Mouse (Mus musculus) kidney, embryonic 14.5 days (tissue): ENCODE measurements around the gene Hmga1. TPM values are rescaled to one million over a fixed set of nuclear protein-coding genes. Genes with fewer than 3 reads are reported as not detected.

Experiments
- ATAC-seq: fragments of 200-750 bp; cut with Nextera tagmentation; 2 replicates; pipeline ENCODE4 v1.8.0; 2017; ENCODE audit warnings: moderate number of reproducible peaks, mild to moderate bottlenecking, moderate TSS enrichment, moderate library complexity; ENCODE audit not compliant: low FRiP score, low TSS enrichment
- H3K27ac ChIP-seq: fragments of 300-500 bp; sonication (generic); 2 replicates; pipeline ENCODE4 v1.5.1; 2014; ENCODE audit warnings: low read depth, mild to moderate bottlenecking, low read length, moderate library complexity, mixed read lengths
- H3K27me3 ChIP-seq: fragments of 300-500 bp; sonication (generic); 2 replicates; pipeline ENCODE4 v1.6.1; 2014; ENCODE audit warnings: mild to moderate bottlenecking, low read length; ENCODE audit not compliant: control insufficient read depth, insufficient read depth
- H3K36me3 ChIP-seq: fragments of 300-500 bp; sonication (generic); 2 replicates; pipeline ENCODE4 v1.6.1; 2014; ENCODE audit warnings: low read length, mixed read lengths; ENCODE audit not compliant: control insufficient read depth, insufficient read depth
- H3K4me1 ChIP-seq: fragments of 300-500 bp; sonication (generic); 2 replicates; pipeline ENCODE4 v1.6.1; 2014; ENCODE audit warnings: low read length, mixed read lengths; ENCODE audit not compliant: control insufficient read depth, insufficient read depth
- H3K4me2 ChIP-seq: fragments of 300-500 bp; sonication (generic); replicated peaks from 2 replicates; pipeline ENCODE4 v1.6.1; 2014; ENCODE audit warnings: low read depth, mild to moderate bottlenecking, low read length
- H3K4me3 ChIP-seq: fragments of 300-500 bp; sonication (generic); 2 replicates; pipeline ENCODE4 v1.5.1; 2014; ENCODE audit warnings: mild to moderate bottlenecking, low read length
- H3K9ac ChIP-seq: fragments of 300-500 bp; sonication (generic); 2 replicates; pipeline ENCODE4 v1.6.1; 2014; ENCODE audit warnings: low read depth, mild to moderate bottlenecking, low read length, moderate library complexity
- H3K9me3 ChIP-seq: fragments of 300-500 bp; sonication (generic); 2 replicates; pipeline ENCODE4 v1.6.1; 2016; ENCODE audit warnings: low read length; ENCODE audit not compliant: control insufficient read depth
- whole genome bisulfite sequencing: fragments of 180-500 bp; shearing (Covaris S2); extraction: QIAGEN DNeasy Blood & Tissue Kit; methylation state at CpG from one replicate; pipeline ENCODE4 v1.1.7; 2014; 5-methylcytosine and 5-hydroxymethylcytosine counted together
- polyA plus RNA-seq: library from polyadenylated mRNA; unstranded; fragments of >200 nt; fragmentation: Nextera tagmentation; extraction: Ambion mirVana; gene quantifications from 2 replicates; pipeline ENCODE4 v1.2.1, GENCODE M21; 2014

The Hmga1 gene
- polyA plus RNA-seq, 1 experiment from 2014 or later = 355 TPM

- Histone ChIP-seq H3K27me3 (no peaks in the 10 kb centered on the region), H3K9me3 (no peaks in the 10 kb centered on the region), H3K4me3 (no peak overlapping the region), H3K4me2 (no peak overlapping the region), H3K9ac (0 out of 2 replicates have a peak overlapping the region, but pooled peaks have one; percentile 19), H3K4me1 (no peaks in the 10 kb centered on the region), H3K27ac (no peak overlapping the region), H3K36me3 (peaks cover 43% of the 10 kb centered on the region)
- 75% methylated on average over 8 of the region's 8 CpGs for WGBS
- no peak for ATAC-seq
These were observed 31.9 kb downstream of the Hmga1 start for GRCm38 (mm10) chr17:27588231-27588630.

DNA sequence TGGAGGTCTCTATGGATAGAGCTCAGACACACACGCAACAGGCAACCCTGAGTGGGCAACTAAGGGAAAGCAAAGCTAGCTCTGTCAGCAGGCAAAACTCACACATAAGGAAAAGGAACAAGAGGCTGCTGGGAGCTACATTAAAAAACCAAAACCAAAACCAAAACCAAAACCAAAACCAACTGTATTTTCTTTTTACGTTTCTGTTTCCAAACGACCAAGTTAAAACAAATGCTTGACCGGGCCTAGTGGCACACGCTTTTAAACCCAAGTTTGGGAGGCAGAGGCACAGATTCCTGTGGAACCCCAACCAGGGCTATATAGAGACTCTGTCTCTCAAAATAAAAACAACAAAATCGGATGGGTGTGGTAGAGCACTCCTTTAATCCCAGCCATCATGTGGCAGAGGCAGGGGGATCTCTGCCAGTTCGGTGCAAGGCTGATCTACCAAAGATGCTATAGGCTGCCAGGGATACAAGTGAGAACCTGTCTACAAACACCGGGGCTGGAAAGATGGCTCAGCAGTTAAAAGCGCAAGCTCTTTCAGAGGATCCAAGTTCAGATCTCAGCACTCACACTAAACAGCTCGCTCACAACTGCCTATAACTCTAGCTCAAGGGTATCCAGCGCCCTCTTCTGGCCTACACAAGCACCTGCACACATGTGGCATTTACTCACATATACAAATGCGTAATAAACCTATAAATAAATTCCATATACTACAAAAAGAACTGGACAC lies 35.7 kb downstream of the Hmga1 start:
- H3K9ac ChIP-seq = no peak overlapping the region
- H3K27ac ChIP-seq = no peak overlapping the region
- no peak overlapping the region for H3K4me2 ChIP-seq
- peaks cover 13% of the 10 kb centered on the region for H3K4me1 ChIP-seq
- H3K36me3 ChIP-seq = peaks cover 56% of the 10 kb centered on the region
- ATAC-seq = no peak
- H3K27me3 ChIP-seq = no peaks in the 10 kb centered on the region
- 88% methylated on average over 12 of the region's 12 CpGs for WGBS
- H3K9me3 ChIP-seq = no peaks in the 10 kb centered on the region
- no peak overlapping the region for H3K4me3 ChIP-seq

DNA sequence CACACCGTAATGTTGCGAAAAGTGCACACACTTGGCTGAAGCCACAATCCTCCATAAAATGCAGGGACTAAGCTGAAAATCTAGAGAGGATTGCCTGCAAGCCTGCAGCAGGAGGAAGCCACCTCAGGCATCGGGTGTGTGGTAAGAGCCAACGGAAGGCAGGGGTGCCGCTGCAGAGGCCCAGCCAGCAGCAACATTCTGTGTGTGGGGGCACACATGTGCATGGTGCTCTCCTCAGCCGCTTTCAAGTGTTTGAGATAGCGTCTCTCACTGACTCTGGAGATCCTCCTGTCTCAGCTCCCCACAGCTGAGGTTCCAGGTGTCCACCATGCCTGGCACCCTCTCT lies 36.2 kb downstream of the Hmga1 start:
- ATAC-seq = no peak
- H3K36me3 ChIP-seq = peaks cover 59% of the 10 kb centered on the region
- H3K27ac ChIP-seq = no peak overlapping the region
- no peaks in the 10 kb centered on the region for H3K9me3 ChIP-seq
- no peak overlapping the region for H3K4me3 ChIP-seq
- H3K27me3 ChIP-seq = no peaks in the 10 kb centered on the region
- no peak overlapping the region for H3K9ac ChIP-seq
- H3K4me1 ChIP-seq = peaks cover 14% of the 10 kb centered on the region
- WGBS = 97% methylated on average over 7 of the region's 7 CpGs
- H3K4me2 ChIP-seq = no peak overlapping the region

DNA sequence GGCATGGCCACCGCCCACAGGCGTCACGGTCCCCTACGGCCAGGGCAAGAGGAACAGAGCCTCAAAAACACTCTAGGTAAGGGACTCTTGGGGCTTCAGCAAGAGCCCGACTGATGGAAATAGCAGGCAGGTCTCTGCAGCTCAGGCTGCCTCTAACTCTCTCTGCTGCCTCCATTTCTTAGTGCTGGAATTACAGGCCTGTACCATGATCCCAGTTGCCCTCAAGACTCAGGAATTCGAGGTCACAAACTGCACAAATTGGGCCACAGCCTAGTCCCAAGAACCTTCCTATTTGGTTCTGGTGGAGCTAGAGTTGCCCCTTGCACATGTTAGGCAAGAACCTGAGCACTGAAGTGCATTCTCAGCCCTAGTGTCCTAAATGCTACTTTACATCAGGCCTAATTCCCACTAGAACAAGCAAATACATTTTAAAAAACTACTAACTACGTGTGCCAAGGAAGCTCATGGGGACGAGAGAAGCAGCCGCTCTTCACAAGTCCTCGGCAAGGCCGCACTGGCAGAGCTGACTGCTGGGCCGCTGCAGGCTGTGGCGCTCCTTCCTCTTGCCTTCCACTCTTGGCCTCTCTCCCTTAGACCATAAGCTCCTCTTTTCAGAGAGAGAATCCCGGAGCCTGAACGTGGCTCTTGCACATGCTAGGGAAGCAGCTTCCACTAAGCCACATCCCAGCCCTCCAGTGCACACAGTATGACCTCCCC lies 39.5 kb downstream of the Hmga1 start:
- peak overlapping the region; percentile 12; the same call in 1 of the 2 replicates for H3K27ac ChIP-seq
- 71% methylated on average over 15 of the region's 15 CpGs for WGBS
- H3K4me3 ChIP-seq = no peak overlapping the region
- H3K9ac ChIP-seq = no peak overlapping the region
- no peak for ATAC-seq
- H3K9me3 ChIP-seq = no peaks in the 10 kb centered on the region
- no peaks in the 10 kb centered on the region for H3K27me3 ChIP-seq
- H3K4me2 ChIP-seq = no peak overlapping the region
- peaks cover 46% of the 10 kb centered on the region for H3K36me3 ChIP-seq
- H3K4me1 ChIP-seq = peaks cover 14% of the 10 kb centered on the region

DNA sequence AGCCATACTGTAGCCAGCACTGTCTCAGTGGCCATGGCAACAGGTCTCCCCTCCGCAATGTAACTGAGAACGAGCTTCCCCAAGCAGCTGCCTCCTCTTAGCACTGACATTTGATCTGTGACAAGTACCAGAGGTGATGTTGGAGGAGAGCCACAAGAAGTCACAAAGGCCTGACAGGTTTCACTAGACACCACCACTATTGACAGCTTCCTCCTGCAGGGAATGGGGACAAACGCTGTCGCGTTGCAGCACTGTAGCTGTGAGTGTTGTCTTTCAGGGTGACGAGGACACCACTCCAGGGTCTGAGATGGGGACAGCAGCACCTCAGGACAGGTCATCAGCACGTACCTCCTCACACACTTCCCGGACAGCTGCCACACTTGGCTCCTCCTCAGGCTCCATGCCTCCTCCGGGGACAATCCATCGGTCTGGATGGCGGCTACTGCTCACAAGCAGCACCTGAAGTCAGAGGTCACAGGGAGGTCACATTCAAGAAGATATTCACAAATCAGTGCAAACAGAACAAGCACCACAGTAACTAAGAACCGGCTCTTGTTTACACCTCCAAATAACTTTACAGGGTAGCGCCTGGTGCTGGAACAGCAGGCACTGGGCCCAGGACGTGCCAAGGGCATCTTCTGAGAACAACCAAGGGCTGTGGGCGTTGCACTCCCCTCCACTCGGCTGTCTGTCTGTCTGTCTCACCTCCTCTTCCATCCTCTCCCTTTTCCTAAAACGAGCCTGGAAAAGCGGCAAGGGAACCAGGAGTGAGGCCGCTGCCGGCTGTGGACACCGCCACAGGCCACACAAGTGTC lies 40.3 kb downstream of the Hmga1 start:
- peak; percentile 75 for ATAC-seq
- H3K4me3 ChIP-seq = no peak overlapping the region
- no peaks in the 10 kb centered on the region for H3K27me3 ChIP-seq
- no peaks in the 10 kb centered on the region for H3K9me3 ChIP-seq
- peaks cover 14% of the 10 kb centered on the region for H3K4me1 ChIP-seq
- H3K27ac ChIP-seq = no peak overlapping the region; the same call in 1 of the 2 replicates
- peaks cover 43% of the 10 kb centered on the region for H3K36me3 ChIP-seq
- H3K4me2 ChIP-seq = no peak overlapping the region
- 51% methylated on average over 21 of the region's 21 CpGs for WGBS
- no peak overlapping the region for H3K9ac ChIP-seq

DNA sequence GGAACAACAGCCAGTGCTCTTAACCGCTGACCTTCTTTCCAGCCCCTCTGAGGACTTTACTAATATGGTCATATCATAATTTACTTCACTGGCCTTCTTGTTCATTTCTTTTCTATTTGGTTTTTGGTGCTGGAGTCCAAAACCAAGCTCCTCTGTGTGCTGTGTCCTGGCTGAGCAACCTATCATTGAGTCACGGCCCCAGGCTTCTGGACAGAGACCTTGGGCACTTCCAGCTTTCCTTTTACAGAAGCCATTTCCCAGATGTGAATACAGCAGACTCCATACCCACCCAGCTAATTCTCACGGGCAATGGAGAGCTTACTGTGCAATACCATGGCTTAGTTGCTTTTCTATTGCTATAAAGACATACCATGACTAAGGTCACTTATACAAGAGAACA lies 44.0 kb downstream of the Hmga1 start:
- no peak overlapping the region for H3K4me3 ChIP-seq
- H3K4me2 ChIP-seq = no peak overlapping the region
- ATAC-seq = no peak
- no peaks in the 10 kb centered on the region for H3K9me3 ChIP-seq
- H3K27ac ChIP-seq = no peak overlapping the region
- no peaks in the 10 kb centered on the region for H3K27me3 ChIP-seq
- WGBS = 79% methylated on average over 3 of the region's 3 CpGs
- H3K36me3 ChIP-seq = peaks cover 20% of the 10 kb centered on the region
- H3K4me1 ChIP-seq = peaks cover 21% of the 10 kb centered on the region
- H3K9ac ChIP-seq = no peak overlapping the region

DNA sequence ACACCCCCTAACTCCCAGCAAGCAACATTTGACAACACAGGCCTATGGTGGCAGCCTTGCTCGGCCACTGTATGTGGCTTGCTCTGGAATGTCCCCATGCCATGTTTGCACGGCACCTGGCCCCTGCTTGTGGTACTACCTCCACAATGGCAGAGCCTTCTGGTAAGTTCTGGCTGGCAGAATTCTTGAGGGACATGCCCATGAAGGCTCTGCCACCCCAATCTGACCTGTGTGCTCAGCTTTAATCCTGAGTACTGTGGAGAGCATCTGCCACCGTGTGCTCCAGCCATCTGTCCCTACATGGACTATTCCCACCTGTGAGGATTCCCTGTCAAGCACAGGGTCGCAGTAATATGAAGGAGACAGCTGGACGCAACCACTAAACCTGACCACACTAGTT lies 44.6 kb downstream of the Hmga1 start:
- Histone ChIP-seq H3K4me1 (peaks cover 16% of the 10 kb centered on the region), H3K27ac (no peak overlapping the region), H3K27me3 (no peaks in the 10 kb centered on the region), H3K9me3 (no peaks in the 10 kb centered on the region), H3K9ac (no peak overlapping the region), H3K4me2 (no peak overlapping the region), H3K4me3 (no peak overlapping the region), H3K36me3 (peaks cover 14% of the 10 kb centered on the region)
- no peak for ATAC-seq
- WGBS = 80% methylated on average over 5 of the region's 5 CpGs

- Histone ChIP-seq H3K9me3 (no peaks in the 10 kb centered on the region), H3K27me3 (no peaks in the 10 kb centered on the region), H3K4me3 (no peak overlapping the region), H3K36me3 (peaks cover 3% of the 10 kb centered on the region; the same call in 1 of the 2 replicates), H3K4me1 (0 out of 2 replicates have a peak, but pooled peaks cover 6% of the 10 kb centered on the region), H3K4me2 (no peak overlapping the region), H3K9ac (no peak overlapping the region), H3K27ac (no peak overlapping the region)
- 91% methylated on average over 2 of the region's 2 CpGs for WGBS
- ATAC-seq = no peak
These were observed 46.7 kb downstream of the Hmga1 start for GRCm38 (mm10) chr17:27603036-27603435.
